Mouse (Mus musculus) splenic B cell, adult 2 months (primary cell): ENCODE measurements around the gene Vwf.

ENCODE experiments used
- DNase-seq: peaks from one replicate; pipeline ENCODE4 v3.0.0-alpha.2; 2011; ENCODE audit warnings: low read depth, low spot score
- H3K27me3 ChIP-seq: 2 replicates; pipeline ENCODE4 v1.6.1; 2012; ENCODE audit warnings: mild to moderate bottlenecking, low read length, moderate library complexity, mixed read lengths; ENCODE audit not compliant: control insufficient read depth, poor library complexity, insufficient read depth, severe bottlenecking
- H3K36me3 ChIP-seq: 2 replicates; pipeline ENCODE4 v1.6.1; 2012; ENCODE audit warnings: mild to moderate bottlenecking, low read length, moderate library complexity, mixed read lengths; ENCODE audit not compliant: control insufficient read depth, poor library complexity, insufficient read depth, severe bottlenecking

Vwf gene

DNA sequence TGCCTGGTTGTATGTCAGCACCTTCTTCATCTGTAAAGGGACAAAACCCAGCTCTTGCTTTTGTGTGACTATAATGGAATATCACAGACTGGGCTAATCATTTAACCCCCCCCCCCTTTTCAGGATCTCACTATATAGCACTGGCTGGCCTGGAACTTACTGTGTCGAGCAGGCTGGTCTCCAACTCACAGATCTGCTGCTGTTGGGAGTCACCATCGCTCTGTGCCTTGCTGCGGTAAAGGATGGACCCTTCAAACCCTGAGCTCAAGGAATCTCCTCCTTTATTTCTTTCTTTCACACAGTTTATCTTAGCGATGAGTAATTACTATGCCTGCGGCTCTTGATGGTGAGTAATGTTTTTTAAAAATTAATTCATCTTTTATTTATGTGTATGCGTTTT, at the start of gene Vwf:
Vwf (plus strand) TSS at position 301 of the 400 bp plus-strand sequence.
- Histone ChIP-seq H3K36me3 (no peaks in the 10 kb centered on the region), H3K27me3 (no peaks in the 10 kb centered on the region)
- no peak for DNase-seq

DNA sequence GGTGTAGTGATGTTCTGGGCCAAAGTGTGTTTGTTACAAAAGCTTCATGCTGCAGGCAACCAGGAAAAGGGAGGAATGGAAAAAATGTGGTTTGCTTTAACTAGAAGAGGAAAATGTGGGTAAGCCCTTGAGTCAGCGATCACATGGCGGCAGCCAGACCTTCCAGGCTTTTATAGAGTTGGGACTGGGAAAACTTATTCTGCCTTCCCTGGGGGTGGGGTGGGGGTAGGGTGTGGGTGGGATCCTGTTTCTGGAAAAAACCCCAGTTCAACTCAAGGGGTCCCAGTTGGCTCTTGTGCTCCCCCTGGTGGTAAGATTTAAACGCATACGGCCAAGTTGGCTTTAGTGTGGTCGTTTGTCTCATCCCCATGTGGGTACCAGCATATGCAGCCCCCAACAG, 48.5 kb upstream of the Vwf start:
- H3K27me3 ChIP-seq: no peaks in the 10 kb centered on the region; the same call in 1 of the 2 replicates
- no peaks in the 10 kb centered on the region for H3K36me3 ChIP-seq
- peak; percentile 65 for DNase-seq

DNA sequence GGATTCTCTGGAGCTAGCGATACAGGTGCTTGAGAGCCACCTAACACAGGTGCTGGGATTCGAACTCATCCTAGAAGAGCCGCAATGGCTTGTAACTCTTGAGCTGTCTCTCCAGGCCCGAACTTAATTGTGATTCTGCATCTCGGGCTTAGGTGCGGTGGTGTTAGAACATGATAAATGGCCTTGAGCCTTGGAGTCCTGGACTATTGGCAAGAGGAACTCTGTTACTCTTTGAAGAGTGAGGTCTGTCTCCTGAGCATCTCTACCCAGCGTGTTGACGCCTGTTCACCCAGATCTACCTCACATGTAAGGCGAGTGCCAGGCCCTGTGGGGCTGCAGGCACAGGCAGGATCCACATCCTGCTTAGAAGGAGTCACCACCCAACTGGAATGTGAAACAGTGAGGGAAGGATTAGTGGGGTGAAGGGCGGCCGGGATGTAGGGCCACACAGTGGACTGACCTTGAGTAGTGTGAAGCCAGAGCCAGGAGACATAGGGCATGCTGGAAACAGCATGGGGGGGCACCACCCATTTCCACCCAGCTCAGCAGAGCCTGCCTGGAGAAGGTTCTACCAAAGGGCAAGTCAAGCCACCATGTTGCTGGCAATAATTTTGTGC, 43.3 kb upstream of the Vwf start:
- no peak for DNase-seq
- Histone ChIP-seq H3K27me3 (no peaks in the 10 kb centered on the region), H3K36me3 (no peaks in the 10 kb centered on the region)

DNA sequence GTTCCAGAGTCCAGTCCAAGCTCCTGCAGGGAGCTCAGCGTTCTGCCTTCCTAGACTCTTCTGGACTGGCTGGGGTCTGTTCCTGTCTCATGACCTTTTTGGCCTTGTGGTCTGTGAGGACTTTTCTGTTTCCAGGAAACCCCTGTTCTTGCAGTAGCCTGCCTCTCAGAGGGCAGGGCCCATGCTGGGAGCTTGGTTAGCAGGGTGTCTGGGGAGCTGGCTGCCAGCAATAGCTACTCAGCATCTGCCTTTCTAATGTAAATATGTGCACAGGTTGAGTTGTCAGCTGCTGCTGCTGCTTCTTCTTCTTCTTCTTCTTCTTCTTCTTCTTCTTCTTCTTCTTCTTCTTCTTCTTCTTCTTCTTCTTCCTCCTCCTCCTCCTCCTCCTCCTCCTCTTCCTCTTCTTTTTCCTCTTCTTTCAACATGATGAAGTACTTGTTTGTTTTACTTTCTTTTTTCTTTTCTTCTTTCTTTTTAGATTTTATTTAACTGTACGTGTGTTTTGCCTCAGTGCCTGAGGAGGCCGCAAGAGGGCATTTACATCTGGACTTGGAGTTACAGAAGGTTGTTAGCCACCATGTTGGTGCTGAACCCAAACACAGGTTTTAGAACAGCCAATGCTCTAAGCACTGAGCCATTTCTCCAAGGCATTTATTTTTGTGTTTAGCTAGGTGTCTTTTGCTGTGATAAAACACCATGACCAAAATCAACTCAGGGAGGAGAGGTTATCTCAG, 41.8 kb upstream of the Vwf start:
- Histone ChIP-seq H3K36me3 (no peaks in the 10 kb centered on the region), H3K27me3 (no peaks in the 10 kb centered on the region)
- DNase-seq: no peak

DNA sequence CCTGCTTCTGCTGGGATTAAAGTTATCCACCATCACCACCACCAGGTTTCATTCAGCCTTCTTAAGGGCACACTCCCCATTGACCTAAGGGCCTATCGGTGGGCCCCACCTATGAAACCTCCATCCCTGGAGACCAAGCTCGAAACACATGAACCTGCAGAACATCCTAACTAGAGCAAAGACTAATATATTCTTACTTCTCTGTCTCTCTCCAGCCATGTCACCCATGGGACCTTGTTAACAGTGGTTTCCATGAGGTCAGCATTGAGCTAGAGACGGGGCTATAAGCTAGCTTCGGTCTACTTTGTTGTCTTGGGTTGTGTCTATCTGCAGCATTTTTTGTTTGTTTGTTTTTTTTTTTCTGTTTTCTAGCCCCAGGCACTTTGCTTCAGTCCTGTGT, 40.1 kb upstream of the Vwf start:
- Histone ChIP-seq H3K36me3 (no peaks in the 10 kb centered on the region), H3K27me3 (no peaks in the 10 kb centered on the region)
- DNase-seq: peak; percentile 59

DNA sequence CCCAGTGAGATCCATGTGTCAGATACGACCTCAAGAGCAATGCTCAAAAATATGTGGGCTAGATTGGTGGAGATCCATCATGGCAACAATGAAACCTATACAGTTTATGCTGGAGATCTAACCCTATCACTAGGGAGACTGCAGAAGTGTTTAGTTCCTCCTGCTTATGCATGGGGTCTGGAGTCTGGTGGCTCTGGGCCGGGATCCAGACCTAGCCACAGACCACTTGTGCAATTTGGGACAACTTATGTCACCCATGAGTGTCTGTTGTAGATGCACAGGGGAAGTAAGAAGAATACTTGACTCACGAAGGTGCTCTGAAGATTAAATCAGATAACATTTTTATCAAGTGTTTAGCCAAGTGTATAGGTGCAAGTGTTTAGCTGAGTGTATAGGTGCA, 36.8 kb upstream of the Vwf start:
- no peak for DNase-seq
- Histone ChIP-seq H3K36me3 (no peaks in the 10 kb centered on the region), H3K27me3 (no peaks in the 10 kb centered on the region)

DNA sequence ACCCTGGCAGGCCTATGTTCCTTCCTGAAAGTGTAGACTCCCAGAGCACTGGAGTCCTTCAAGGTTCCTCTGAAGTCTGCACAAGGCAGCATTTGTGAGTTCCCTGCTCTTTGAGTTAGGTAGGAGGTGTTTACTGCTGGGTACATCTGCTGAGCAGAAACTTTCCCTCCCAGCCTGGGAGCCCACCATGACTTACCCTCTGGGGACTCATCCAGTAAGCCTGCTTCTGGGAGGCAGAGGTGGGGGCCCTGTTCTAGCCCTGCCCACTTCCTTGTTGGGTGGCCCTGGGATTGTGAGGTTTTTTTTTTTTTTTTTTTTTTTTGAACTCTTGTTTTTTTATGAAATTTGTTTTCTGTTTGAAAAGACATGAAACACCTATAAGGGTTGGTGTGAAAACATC, 35.9 kb upstream of the Vwf start:
- H3K36me3 ChIP-seq: no peaks in the 10 kb centered on the region
- no peak for DNase-seq
- H3K27me3 ChIP-seq: no peaks in the 10 kb centered on the region

DNA sequence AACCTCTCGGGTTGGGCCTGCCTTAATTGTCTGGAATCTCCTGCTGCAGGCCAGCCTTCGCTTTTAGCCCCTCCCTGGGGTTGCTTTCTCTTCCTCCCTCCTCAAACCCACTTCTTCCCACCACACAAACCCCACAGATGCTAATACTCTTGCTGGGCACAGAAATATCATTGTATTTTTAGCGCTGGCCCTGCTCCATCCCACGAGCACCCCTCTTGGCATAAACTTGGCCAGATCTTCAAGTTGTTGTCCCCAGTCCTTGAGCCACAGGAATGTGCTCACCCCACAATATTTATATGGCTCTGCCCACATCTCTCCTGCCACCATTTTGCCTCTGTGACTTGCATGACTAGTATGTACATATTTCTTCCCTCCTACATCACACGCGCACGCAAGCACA, 35.4 kb upstream of the Vwf start:
- no peaks in the 10 kb centered on the region for H3K36me3 ChIP-seq
- H3K27me3 ChIP-seq: no peaks in the 10 kb centered on the region
- DNase-seq: no peak

DNA sequence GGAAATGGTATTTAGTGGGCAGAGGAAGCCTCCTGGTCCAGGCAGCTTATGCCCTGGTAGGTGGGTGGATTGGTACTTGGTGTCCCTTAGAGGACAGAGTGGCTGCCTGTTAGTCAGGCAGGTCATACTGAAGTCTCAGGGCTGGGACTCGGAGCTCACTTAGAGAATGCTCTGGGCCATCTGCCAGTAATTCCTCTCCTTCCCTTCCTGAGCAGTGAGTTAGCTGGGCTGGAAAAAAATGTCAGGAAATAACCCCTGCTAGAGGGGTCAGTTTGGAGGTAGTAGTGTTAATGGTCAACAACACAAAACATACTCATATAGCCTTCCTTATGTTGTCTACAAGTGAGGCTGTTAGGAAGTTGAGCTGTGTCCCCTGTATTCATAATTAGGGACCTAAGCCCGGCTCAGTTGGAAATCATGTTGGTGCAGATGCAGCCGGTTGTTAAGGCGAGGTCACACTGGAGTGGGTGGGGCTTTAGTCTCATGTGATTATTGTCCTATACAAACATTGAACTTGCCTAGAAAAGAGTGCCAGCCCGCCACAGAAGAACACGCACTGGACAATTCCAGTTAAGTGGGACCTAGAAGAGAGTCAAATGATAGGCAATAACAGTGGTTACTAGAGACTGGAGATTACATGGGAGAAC, 33.5 kb upstream of the Vwf start:
- no peaks in the 10 kb centered on the region for H3K27me3 ChIP-seq
- H3K36me3 ChIP-seq: no peaks in the 10 kb centered on the region
- DNase-seq: no peak

DNA sequence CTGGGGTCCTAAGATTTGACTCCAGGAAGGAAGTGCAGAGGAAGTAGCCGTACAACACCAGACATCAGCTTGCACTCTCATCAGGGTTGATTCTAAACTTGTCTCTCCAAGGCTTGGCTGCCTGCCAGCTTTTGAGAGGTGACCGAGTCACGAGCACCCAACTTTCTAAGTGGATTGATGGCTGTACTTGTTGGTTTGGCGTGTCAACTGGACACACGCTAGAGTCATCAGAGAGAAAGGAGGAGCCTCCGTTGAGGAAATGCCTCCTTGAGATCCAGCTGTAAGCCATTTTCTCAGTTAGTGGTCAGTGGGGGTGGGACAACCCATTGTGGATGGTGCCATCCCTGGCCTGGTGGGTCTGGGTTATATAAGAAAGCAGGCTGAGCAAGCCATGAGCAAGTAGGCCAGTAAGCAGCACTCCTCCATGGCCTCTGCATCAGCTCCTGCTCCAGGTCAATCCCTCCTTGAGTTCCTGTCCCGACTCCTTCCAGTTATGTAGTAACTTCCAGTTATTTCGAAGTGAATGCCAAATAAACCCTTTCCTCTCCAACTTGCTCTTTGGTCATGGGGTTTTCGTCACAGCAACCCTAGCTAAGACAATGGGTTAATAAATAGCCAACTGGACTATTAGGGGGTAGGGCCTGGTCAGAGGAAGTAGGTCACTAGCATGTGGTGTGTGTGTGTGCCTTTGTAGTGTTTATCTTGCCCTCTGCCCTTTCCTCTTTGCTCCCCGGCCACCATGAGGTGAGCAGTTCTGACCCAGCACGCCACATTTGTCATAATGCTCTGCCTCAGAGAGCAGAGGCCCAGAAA, 30.9 kb upstream of the Vwf start:
- Histone ChIP-seq H3K36me3 (no peaks in the 10 kb centered on the region), H3K27me3 (no peaks in the 10 kb centered on the region)
- no peak for DNase-seq

DNA sequence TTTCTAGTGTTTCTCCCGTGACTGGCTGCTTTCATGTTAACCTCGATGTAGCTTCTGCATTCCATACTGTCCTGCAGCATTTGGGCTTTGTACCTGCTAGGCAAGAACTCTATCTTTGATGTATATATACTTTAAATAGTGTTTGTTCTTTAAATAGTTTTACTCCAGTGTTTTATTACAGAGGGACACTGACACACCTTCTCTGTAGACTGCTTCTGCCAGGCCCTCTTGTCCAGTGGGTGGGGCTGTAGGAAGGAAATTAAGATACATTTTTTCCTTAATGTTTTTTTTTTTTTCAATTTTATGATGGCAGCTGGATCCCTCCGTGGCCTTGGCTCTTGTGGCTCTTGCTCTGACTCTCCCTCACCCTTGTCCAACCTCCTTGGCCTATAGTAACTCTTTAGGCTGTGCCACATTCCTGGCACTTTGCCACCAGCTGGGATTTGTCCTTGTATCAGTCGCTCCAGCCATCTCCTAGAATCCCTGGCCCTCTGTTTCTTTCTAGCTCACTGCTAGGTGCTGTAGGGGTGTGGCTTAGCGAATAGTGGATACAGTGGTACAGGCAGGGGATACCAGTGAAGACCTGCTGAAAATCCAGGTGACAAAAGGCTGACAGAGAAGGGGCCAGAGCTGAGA, 24.9 kb upstream of the Vwf start:
- Histone ChIP-seq H3K36me3 (no peaks in the 10 kb centered on the region), H3K27me3 (no peaks in the 10 kb centered on the region)
- DNase-seq: no peak

DNA sequence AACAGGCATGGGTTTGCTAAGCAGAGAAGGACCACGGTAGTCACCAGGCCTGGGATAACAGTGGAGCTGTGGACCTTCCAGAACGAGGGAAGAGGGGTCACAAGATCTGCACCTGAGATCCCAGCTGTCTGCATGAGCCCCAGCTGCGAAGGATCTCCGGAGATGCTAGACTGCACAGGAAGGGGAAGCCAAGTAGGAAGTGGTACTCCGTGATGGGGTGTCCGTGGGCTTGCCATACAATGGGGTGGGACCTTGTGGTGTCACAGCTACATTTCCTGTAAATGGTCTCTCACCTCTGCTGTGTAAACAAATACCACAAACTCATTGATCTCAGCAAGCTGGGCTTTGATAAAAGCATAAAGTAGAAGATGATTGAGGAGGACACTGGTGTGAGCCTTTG, 22.5 kb upstream of the Vwf start:
- no peaks in the 10 kb centered on the region for H3K27me3 ChIP-seq
- DNase-seq: peak; percentile 63
- H3K36me3 ChIP-seq: no peaks in the 10 kb centered on the region

DNA sequence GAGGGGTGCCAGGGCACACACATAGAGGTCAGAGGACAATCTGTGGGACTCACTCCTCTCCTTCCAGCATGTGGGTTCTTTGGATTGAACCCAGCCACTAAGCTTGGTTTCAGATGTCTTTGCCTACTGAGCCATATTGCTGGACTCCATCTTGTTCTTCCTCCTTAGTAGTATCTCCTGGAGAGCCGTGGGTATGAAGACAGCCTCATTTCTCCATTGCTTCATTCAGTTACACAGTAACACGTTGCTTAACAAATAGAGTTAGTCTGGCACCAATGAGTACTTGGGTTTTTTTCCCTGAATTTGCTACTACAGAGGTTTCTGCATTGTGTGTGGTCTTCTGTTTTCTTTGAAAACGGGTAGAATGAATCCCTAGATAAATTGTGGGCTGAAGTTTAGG, 20.5 kb upstream of the Vwf start:
- H3K27me3 ChIP-seq: no peaks in the 10 kb centered on the region
- DNase-seq: no peak
- H3K36me3 ChIP-seq: no peaks in the 10 kb centered on the region

DNA sequence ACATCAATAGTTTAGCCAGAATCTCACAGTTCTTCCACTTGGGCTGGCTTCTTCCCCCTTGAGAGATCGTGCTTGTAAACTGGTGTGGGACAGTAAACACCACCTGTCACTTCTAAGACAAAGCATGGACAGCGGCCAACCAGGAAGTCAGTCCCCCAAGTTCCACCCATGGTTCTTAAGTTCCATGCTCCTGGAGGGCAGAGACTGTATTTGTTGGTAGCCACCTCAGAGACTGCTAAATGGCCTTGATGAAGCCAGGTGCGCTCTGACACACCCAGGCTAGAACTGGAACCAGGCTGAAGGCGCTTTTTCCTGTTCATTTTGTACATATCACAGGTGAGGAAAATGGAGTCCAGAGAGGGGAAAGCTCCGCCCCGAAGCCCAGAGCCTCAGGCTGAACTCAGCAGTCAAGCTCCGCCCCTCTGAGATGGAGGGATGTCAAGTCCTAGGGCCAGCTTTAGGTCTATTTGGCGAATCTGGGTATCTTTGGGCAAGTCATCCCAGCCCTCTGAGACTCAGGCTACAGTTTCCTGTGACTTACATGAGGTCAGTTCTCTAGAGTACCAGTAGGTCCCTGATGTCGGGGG, 17.9 kb upstream of the Vwf start:
- Histone ChIP-seq H3K27me3 (no peaks in the 10 kb centered on the region), H3K36me3 (no peaks in the 10 kb centered on the region)
- no peak for DNase-seq
